Mouse (Mus musculus): ENCODE measurements around the gene Vps11.
"Not testable (repeated sequence)": the region's sequence is repeated elsewhere in the genome, so short reads cannot be mapped to it uniquely, and the experiment has no call there.

Vps11 gene

DNA sequence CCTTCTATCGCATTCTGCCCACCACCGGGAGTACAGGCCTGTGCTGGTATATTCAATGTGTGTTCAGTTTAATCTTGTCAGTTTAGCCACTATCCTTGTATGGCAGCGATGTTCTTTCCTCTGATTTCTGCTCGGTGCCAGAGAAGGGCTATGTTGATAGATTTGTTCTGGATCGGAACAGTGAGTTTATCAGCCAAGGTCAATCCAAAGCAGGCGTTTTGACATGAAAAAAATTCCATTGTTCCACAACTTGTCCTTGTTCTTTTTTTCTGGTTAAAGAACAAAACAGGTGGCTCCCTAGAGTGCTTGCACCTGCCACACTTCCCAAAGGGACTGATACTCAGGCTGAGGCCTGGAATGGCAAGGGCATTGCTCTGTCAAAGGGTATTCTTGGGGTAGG is 14.7 kb upstream of the Vps11 start:
- DNase-seq (ENCODE audit: low read depth, low spot score), result no peak

DNA sequence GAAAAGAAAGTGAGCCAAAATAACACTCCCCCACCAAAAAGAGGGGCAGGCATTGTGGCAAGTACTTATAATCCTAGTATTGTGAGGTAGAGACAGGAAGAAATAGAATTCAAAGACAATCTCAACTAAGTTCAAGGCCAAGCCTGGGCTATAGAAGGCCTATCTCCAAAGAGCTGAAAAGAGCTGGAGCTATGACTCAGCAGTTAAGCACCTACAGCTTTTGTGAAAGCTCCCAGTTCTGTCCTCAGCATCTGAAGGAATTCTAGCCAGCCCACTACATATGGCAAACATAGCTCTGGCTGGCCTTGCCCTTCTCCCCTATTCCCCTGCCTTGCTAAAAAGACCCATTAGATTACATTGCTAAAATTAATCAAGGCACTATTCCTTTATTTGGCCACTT is 11.9 kb upstream of the Vps11 start:
- DNase-seq (ENCODE audit: low read depth, low spot score), result no peak

DNA sequence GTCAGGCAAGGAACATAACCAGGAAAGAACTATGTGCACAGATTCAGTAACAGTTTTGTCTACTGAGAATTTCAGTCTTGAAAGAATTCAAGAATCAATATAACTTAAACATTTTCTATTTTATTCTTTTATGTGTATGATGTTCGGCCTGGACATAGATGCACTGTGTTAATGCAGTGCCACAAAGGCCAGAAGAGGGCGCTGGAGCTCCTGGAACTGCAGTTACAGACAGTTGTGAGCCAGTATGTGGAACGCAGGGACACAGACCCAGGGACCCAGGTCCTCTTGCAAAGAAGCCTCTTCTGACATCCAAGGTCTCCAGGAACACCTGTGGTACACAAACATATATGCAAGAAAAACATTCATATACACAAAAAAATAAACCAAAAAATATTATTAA is 3.0 kb upstream of the Vps11 start:
- DNase-seq (ENCODE audit: low read depth, low spot score), result no peak

DNA sequence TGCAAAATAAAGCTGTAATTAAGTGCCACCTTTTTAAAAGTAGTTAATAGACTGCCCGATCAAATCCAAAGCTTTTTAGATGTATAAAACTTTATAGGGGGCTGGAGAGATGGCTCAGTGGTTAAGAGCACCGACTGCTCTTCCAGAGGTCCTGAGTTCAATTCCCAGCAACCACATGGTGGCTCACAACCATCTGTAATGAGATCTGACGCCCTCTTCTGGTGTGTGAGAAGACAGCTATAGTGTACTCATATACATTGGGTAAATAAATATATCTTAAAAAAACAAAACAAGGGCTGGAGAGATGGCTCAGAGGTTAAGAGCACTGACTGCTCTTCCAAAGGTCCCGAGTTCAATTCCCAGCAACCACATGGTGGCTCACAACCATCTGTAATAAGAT is 461 bp upstream of the Vps11 start:
- DNase-seq (ENCODE audit: low read depth, low spot score), result not testable (repeated sequence)

DNA sequence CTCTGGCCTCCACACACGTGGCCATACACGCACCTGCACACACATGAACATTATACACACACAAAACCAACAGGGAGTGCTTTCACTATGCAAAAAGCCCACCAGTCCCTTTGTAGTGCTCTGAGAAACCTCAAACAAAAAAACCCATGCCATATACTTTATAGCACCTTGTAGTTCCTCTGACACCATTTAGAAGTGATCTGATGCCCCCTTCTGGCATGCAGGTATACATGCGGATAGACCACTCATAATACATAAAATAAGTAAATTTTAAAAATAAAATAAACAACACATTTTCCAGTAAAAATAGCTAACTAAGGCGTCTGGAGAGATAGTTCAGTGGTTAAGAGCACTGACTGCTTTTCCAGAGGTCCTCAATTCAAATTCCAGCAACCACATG is 4.3 kb downstream of the Vps11 start:
- peak; percentile 20 for DNase-seq (ENCODE audit: low read depth, low spot score)

DNA sequence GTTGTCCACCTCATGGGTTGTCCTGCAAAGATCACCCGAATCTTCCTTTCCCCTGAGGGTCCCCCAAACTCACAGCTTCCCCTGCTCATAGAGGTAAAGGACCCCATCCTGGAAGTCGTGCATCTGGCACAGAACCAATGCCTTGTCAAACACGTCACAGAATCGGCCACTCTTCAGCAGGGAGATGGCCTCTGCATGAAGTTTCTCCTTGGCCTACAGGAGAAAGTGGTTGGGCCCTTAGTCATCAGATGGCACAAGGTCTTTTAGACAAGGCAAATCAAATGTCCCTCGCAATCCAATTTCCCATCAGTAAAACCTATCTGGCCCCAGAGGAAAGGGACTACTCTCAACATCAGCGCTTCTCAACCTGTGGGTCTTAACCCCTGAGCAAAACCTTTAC is 8.3 kb downstream of the Vps11 start:
- DNase-seq (ENCODE audit: low read depth, low spot score), result no peak

DNA sequence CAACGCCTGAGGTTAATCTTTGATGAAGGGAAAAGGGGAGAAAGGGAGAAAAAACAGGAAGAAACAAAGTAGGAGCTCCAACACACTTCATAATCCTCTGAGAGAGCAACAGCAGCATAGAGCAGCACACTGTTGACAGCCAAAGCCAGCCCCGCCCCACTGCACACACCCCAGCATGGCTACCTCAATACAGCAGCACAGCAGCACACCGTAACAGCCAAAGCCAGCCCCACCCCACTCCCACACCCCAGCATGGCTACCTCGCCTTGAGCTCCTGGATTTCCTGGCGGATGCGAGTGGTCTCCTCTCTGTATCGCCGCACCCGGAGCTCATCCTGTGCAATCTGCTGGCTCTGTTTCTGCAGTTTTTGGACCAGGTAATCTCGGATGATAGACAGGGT is 9.1 kb downstream of the Vps11 start:
- no peak for DNase-seq (ENCODE audit: low read depth, low spot score)

DNA sequence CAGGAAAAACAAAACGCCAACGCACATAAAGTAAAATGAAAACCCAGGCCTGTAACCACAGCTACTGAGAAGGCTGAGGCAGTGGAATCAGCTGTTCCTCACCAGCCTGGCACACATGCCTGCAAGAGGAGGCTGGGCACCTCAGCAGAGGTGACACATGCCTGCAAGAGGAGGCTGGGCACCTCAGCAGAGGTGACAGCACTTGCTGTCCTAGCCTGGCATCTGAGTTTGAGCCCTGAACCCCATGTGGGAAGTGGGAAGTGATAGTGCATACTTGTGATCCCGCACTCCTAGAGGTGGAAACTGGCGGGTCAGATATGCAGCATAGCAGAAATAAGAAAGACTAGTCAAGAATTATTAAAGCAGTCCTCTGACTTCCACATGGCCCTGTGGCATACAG is 10.1 kb downstream of the Vps11 start:
- DNase-seq (ENCODE audit: low read depth, low spot score), result no peak

DNA sequence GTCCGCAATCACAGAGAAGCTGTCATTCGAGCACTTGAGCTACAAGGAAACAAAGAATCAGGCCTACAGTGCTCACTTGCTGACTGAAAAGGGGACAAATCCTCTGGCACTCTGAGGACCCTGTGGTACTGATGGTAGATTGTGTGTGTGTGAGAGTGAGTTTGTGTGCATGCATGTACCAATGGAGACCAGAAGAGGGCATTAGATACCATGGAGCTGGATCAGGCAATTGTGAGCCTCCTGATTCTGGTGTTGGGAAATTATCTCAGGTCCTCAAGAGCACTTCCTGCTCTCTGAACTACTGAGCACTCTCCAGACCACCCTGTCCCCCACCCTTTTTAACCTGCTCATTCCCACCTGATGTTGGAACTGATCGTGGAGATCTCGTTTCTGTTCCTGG is 12.9 kb downstream of the Vps11 start:
- DNase-seq (ENCODE audit: low read depth, low spot score), result no peak

DNA sequence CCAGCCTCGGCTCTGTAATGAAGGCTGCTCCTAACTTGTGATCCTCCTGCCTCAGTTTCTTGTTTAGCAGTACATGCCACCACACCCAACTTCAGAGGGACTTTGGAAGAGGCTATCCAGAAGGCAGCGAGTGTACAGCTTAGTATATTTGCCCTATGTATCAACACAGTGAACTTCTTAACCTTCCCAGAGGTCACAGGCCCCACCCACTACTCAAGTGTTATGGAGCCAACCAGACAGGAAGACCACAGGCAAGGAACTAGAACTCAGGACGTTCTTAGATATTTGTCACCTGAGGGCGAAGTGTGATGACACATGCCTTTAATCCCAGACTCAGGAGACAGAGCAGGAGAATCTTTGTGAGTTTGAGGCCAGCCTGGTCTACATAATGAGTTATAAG is 13.8 kb downstream of the Vps11 start:
- DNase-seq (ENCODE audit: low read depth, low spot score), result no peak

DNA sequence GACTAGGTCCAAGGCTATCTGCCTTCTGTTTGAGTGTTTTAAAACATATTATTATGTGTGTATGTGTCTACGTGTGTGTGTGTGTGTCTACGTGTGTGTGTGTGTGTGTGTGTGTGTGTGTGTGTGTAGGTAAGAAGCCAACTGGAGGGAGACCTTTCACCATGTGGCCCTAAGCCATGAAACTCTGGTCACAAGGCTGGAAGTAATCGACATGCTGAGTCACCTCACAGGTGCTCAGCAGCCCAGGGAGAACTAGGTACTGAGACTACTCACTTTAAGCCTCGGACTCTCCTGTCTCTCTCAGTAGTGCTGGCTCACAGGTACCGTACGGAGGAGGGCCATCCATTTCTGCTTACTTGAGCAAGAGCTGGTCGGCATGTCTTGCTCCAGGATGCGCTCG is 14.3 kb downstream of the Vps11 start:
- DNase-seq (ENCODE audit: low read depth, low spot score), result no peak

DNA sequence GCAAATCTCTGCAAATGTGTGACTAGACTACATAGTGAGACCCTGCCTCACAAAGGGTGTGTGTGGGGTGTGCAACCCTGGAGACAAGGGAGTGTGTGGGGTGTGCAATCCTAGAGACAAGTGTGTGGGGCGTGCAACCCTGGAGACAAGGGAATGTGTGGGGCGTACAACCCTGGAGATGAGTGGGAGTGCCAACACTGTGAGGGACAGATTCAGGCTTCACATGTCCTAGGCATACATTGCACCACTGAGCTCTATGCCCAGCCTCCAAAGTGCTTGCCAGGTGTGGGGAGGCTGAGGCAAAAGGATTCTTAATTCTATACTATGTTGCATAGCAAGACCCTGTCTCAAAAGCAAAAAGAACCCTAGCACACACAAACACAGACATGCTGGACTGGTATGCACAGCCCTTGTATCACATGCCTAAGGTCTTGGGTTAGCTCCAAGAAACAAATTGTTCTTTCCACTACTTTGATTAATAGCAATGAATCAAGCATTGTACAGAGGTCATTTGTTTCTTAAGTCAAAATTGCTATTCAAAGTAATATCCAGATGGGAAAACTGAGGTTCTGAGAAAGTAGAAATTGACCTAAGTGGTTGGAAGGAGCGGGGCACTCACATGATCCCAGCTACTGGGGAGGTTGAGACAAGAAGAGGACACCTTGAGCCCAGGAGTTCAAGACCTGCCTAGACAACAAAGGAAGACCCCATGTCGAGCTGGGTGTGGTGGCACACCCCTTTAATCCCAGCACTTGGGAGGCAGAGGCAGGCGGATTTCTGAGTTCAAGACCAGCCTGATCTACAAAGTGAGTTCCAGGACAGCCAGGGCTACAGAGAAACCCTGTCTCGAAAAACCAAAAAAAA is 15.7 kb downstream of the Vps11 start:
- DNase-seq (ENCODE audit: low read depth, low spot score), result no peak

DNA sequence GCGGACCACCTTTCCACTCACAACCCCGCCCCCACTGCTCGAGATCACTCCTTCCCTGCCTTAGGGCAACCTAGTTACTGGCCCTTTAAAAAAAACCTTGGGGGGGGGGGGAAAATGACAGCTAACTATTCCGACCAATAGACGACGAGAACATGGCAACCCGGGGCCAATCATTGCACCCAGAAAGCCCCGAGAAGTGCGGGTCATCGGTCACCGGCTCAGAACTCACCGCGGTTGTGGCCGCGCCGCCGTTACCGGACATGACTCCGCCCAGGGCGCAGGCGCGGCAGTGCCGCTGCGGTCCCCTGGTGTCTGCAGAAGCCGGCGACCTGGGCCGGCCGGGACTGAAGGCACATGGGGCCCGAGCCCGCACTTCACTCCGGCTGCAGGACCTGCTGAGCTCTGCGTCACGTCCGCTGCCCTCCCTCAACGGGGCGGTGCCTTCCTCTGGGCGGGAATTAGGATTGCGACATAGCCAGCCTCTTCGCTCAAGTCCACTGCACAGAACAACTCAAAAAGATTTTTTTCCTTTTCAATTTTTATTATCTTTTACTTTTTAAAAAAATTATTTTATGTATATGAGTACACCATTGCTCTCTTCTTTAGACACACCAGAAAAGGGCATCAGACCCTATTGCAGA is 17.6 kb downstream of the Vps11 start, which contains the start of gene Hmbs:
TSS of gene Hmbs (minus strand) at position 448 of the 641 bp plus-strand sequence.
- DNase-seq (ENCODE audit: low read depth, low spot score), result peak; percentile 87

DNA sequence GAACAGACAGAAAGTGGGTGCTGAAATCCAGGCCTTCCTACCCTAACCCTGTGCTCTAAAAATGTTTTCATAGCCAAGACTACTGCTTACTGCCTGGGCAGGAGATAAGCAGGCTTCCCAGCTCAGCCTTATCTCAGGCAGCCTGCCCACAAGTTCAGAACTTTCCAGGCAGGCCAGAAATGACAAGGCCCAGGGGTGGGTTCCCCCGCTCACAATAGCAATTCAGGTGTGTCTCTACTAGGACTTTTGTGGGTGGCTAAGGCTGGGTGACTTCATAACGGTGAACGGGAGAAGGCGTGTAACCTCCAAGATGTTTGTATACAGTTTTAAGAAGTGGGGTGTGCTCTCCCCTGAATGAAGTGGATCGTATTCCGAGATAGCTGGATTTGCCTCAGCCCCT is 18.2 kb downstream of the Vps11 start:
- no peak for DNase-seq (ENCODE audit: low read depth, low spot score)

DNA sequence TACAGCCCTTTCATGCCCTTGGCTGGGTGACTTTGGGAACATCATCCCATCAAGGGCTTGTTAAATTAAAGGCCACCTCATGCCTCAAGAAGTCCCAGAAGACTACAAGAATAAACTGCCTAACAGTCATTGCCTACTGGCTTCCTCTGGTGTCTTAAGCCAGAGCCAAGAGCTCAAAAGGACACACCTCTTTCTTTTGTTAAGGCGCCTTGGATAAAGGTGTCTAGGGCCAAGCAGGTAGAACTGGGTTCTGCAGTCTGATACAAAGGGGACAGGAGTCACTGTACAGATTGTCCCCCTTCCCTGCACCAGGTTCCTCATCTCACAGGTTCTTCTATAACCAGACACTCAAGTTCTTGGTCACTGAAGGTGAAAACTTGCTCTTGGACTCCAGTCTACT is 18.9 kb downstream of the Vps11 start:
- no peak for DNase-seq (ENCODE audit: low read depth, low spot score)

DNA sequence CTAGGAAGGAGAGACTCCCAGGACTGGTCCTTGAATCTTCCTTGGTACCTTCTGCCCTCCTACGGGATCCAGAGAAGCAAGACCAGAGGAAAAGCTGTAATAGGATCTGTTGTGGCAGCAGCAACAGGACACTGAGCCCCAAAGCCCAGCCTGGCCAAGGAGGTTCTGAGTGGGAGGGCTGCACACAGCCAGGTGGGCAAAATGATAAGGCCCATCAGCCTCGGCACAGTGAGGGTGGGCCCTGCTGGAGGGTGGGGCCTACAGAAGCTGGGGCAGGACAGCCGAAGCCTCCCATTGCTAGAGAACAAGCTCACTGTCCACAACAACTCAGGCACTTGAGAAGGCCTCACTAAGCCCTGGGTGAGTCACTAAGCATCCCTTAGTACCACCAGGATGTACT is 19.3 kb downstream of the Vps11 start:
- DNase-seq (ENCODE audit: low read depth, low spot score), result no peak

DNA sequence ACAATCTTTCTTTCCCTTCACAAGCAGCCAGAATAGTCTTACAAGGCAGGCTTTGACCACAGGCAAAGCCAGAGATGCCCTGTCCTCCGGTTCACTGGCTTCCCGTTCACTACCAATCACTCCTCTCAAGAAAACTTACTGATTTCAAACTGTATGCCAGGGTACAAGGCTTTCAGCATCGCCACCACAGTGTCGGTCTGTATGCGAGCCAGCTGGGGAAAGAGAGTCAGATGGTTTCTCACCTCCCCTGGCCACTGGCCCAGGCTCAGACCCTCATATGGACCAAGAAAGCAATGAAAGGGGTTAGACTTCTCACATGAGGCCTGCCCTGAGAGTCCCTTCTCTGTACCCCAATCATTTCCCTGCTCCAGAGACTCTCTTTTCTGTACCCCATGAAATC is 20.0 kb downstream of the Vps11 start:
- DNase-seq (ENCODE audit: low read depth, low spot score), result no peak

DNA sequence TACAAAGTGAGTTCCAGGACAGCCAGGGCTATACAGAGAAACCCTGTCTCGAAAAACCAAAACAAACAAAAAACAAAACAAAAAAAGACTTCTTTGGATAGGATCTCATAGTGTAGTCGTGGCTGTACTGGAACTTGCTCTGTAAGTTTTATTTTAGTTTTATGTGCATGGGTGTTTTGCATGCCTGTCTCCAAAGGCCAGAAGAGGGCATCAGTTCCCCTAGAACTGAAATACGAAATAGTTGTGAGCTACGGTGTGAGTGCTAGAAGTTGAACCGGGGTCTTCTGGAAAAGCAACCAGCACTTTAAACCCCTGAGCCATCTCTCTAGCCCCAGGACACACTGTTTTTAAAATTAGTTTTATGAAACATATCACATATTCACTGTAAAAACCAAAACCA is 22.9 kb downstream of the Vps11 start:
- DNase-seq (ENCODE audit: low read depth, low spot score), result no peak

DNA sequence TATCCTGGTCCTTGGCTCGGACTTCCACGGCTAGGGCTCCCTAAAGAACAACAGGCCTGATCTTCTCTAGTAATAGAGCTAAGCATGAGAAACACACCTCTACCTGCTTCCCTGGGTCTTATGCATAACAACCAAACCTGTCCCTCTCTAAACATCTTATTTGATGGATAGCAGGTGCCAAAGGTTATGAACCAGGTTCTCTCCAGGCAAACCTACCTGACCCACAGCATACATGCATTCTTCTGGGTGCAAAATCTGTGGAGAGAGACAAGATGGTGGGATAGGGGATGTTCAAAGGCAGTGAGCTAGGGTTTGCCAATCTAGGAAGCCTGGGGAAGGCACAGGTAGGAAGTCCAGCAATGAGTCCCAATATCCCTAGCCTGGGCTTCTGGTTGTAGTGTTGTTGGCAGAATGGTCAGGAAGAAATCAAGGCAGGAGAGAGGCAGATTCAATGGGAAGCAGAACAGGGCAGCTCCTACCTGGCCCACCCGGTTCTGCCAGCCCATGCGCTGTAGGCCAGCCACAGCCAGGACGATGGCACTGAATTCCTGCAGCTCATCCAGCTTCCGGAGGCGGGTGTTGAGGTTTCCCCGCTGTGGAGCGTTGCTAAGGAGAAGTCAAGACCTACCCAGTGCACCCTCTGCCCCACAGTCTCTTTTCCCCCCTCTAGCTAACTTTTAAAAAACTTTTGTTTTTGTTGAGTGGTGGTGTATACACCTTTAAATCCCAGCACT is 23.9 kb downstream of the Vps11 start:
- no peak for DNase-seq (ENCODE audit: low read depth, low spot score)

DNA sequence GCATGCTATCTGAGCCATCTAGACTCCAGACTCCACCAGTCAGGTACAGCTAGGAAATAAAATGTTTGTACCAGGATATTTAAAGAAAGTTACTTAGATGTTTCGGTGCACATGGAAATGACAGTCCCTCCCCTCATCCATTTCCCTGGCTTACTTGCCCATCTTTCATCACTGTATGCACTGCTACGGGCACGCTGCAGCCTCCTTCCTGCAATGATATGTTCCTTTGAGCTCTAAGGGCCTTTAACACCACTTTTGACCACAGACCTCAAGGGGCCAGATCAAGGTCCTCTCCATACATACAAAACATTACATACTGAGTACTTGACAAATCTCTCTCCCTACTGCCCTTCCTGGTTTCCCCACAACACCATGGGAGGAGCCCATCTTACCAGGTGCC is 24.5 kb downstream of the Vps11 start:
- no peak for DNase-seq (ENCODE audit: low read depth, low spot score)

DNA sequence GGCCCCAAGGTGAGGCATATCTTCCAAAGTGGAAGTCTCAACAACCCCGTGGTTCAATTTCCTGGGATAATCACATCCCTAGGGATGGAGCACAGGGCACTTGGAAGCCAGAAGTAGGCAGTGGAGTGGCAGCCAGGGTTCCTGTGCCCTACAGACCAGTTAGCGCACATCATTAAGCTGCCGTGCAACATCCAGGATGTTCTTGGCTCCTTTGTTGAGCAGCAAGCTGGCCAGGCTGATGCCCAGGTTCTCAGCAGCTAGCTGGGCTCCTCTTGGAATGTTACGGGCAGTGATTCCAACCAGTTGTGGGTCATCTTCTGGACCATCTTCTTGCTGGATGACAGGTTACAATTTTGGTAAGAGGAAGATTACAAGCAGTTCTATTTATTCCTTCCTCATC is 25.0 kb downstream of the Vps11 start:
- not testable (repeated sequence) for DNase-seq (ENCODE audit: low read depth, low spot score)

DNA sequence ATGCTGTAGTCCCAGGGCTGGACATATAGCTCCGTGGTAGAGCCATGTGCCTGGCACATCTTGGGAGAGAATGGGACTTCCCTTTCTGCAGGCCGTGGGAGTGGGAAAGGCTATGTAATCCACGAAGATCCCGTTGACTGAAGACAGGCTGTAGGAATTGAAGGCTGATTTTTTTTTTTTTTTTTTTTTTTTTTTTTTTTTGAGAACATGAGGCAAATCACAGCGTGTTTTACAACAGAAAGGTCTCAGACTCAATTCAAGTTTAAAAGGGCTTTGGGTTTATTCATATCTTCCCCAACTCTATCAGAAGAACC is 25.4 kb downstream of the Vps11 start:
- DNase-seq (ENCODE audit: low read depth, low spot score), result no peak

Measured in forelimb bud, embryonic 11.5 days (tissue).